Mouse (Mus musculus) retina, adult 2 months (tissue): Measurements from ENCODE around the gene Mybpc2.

Experiments
- DNase-seq: peaks from one replicate; pipeline ENCODE4 v3.0.0-alpha.2; 2012; ENCODE audit warnings: low read depth, low spot score

Mybpc2 gene

GRCm38 (mm10) chr7:44524502-44524901, at the start of gene Mybpc2:
TSS of gene Mybpc2 (minus strand) at chr7:44524656.
- no peak for DNase-seq

GRCm38 (mm10) chr7:44572956-44573484, 48.6 kb upstream of the Mybpc2 start:
- no peak for DNase-seq

GRCm38 (mm10) chr7:44572213-44572701, 47.8 kb upstream of the Mybpc2 start, which contains the start of gene Napsa:
TSS of gene Napsa (plus strand) at chr7:44572380.
- no peak for DNase-seq

GRCm38 (mm10) chr7:44571811-44572210, 47.4 kb upstream of the Mybpc2 start:
- DNase-seq: no peak

- DNase-seq: no peak
Measured at GRCm38 (mm10) chr7:44570989-44571388, 46.5 kb upstream of the Mybpc2 start.

GRCm38 (mm10) chr7:44568803-44569202, 44.3 kb upstream of the Mybpc2 start:
- no peak for DNase-seq

- DNase-seq: no peak
Measured at GRCm38 (mm10) chr7:44565414-44565813, 41.0 kb upstream of the Mybpc2 start.

GRCm38 (mm10) chr7:44564486-44564885, 40.0 kb upstream of the Mybpc2 start:
- DNase-seq: no peak

GRCm38 (mm10) chr7:44563284-44563683, 38.8 kb upstream of the Mybpc2 start:
- DNase-seq: no peak

GRCm38 (mm10) chr7:44560435-44561400, 36.3 kb upstream of the Mybpc2 start:
- DNase-seq: peak; percentile 56

GRCm38 (mm10) chr7:44557629-44558028, 33.2 kb upstream of the Mybpc2 start:
- no peak for DNase-seq

- peak; percentile 93 for DNase-seq
Measured at GRCm38 (mm10) chr7:44553826-44554225, 29.4 kb upstream of the Mybpc2 start, which contains the start of gene Nr1h2. TSS of gene Nr1h2 (minus strand) at chr7:44553951.

GRCm38 (mm10) chr7:44553196-44553764, 28.8 kb upstream of the Mybpc2 start:
- peak; percentile 61 for DNase-seq

GRCm38 (mm10) chr7:44552141-44552908, 27.9 kb upstream of the Mybpc2 start:
- no peak for DNase-seq

- no peak for DNase-seq
Measured at GRCm38 (mm10) chr7:44551731-44552130, 27.3 kb upstream of the Mybpc2 start.

- no peak for DNase-seq
Measured at GRCm38 (mm10) chr7:44551301-44551700, 26.8 kb upstream of the Mybpc2 start.

- no peak for DNase-seq
Measured at GRCm38 (mm10) chr7:44550409-44550678, 25.9 kb upstream of the Mybpc2 start.

GRCm38 (mm10) chr7:44549621-44550408, 25.4 kb upstream of the Mybpc2 start:
- no peak for DNase-seq

- DNase-seq: peak; percentile 98
Measured at GRCm38 (mm10) chr7:44548497-44549087, 24.1 kb upstream of the Mybpc2 start, which contains the start of gene Pold1. TSS of gene Pold1 (minus strand) at chr7:44548849.

- DNase-seq: no peak
Measured at GRCm38 (mm10) chr7:44547725-44548124, 23.3 kb upstream of the Mybpc2 start.
